Mouse (Mus musculus) leukemia stem cell, adult 10-12 weeks (primary cell): ENCODE data around the gene Gm7173. TPM values are rescaled to one million over a fixed set of nuclear protein-coding genes. Genes with fewer than 3 reads are reported as not detected.

Experiments
- polyA plus RNA-seq: library from polyadenylated mRNA; stranded (reverse); fragments of >175 nt; gene quantifications from 2 replicates; pipeline ENCODE4 v1.2.3, GENCODE M21; 2012; ENCODE audit warnings: low replicate concordance

Gene Gm7173
- not detected in 2 replicates for polyA plus RNA-seq

DNA sequence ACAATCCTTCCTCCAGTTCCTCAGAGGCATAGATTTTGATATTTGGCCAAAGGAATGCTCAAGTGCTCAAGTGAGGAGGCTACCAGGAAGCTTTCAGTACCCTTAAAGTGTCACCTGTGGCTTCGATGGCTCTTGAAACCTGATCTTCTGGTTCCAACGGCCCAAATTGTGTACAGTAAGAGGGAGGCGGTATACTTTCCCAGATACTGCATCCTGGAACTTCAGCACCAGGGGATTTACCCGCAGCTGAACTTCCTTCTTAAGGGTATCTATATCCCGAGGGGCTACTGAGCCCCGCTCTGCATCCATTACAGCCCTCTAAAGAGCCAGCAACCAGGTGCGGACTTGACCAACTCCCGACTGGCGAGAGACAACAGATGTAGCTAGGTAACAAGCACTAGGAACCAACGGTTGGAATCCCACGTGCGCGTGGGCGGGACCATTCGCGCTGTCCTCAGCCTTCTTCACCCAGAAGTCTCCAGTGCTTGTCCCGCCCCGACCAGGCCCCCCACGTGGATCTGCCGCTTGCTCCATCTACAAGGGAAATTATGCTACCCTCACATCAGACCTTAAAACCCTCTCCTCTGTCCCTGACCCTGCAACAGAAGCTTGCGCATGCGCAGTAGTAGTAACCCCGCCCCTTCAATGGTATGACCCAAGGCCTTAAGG is at the start of gene Gm7173:
Gene Gm7173 (minus strand): TSS at position 309 of the 669 bp plus-strand sequence.

Other genes starting within 250 kb of the Gm7173 start
- not detected in 2 replicates for gene Mageb16, start 154.2 kb upstream of the Gm7173 start, polyA plus RNA-seq